Mouse (Mus musculus) cortical plate, adult 2 months (tissue): ENCODE measurements around the gene Yjefn3. TPM values are rescaled to one million over a fixed set of nuclear protein-coding genes. Genes with fewer than 3 reads are reported as not detected.
A peak's percentile ranks its signal among the peaks of the same experiment; 100 is the strongest.

Experiments
- H3K27ac ChIP-seq: fragments of 200-500 bp; 2 replicates; pipeline ENCODE4 v1.5.1; 2012; ENCODE audit warnings: low read length, control low read depth, inconsistent platforms; ENCODE audit not compliant: insufficient read depth
- H3K4me1 ChIP-seq: fragments of 200-500 bp; 2 replicates; pipeline ENCODE4 v1.6.1; 2011; ENCODE audit warnings: low read length; ENCODE audit not compliant: control insufficient read depth, insufficient read depth
- H3K4me3 ChIP-seq: fragments of 200-500 bp; 2 replicates; pipeline ENCODE4 v1.5.1; 2011; ENCODE audit warnings: mild to moderate bottlenecking, low read length, control low read depth; ENCODE audit not compliant: insufficient read depth
- CTCF ChIP-seq: fragments of 200-500 bp; IDR thresholded peaks from 2 replicates; pipeline ENCODE4 v1.5.1; 2011; ENCODE audit warnings: mild to moderate bottlenecking, control low read depth, low read length; ENCODE audit not compliant: insufficient read depth; ENCODE audit errors: extremely low read depth
- POLR2A ChIP-seq: fragments of 200-500 bp; IDR thresholded peaks from 2 replicates; pipeline ENCODE4 v1.6.1; 2011; ENCODE audit warnings: mild to moderate bottlenecking, low read length, control low read depth; ENCODE audit not compliant: insufficient read depth; ENCODE audit errors: extremely low read depth
- polyA plus RNA-seq: library from polyadenylated mRNA; depleted of rRNA; stranded (reverse); fragments of >200 nt; gene quantifications from 2 replicates; pipeline ENCODE4 v1.2.3, GENCODE M21; 2012

Yjefn3 gene
- polyA plus RNA-seq, 1 experiment, result 34.2 TPM

DNA sequence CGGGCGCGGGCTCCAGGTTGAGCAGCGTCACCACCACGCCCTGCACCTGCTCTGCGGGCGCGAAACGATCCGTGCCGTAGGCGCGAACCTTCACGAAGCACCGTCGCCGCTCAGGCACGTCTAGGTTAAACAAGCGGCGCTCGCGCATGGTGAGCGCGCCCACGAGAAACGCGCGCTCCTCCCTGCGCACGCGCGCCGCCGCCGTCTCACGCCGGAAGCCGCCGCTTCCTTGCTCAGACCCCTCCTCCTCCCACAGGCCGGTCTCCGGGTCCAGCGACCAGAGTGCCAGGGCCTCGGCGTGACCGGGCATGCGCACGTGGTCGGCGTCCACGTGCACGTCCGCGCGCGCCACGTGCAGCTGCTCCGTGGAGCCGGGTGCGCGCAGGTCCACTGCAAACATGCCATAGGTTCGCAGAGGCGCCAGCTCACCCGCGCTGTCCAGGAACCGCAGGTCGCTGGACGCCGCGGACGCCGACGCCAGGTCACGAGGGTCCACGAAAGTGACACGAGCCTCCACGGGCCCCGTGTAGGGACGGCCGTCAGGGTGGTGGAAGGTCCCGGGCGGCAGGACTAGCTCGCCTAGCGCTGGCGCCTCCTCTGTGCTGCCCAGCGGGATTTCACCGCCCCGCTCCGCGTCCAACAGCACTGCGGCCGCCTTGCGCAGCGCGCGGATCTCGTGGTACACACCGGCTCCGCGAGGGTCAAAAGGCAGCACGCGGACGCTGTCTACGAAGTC lies 20.3 kb downstream of the Yjefn3 start:
- no peak for TF ChIP-seq POLR2A
- TF ChIP-seq CTCF, result no peak
- no peaks in the 10 kb centered on the region for H3K4me1 ChIP-seq
- H3K27ac ChIP-seq, result no peak overlapping the region
- H3K4me3 ChIP-seq, result peak overlapping the region; percentile 15

DNA sequence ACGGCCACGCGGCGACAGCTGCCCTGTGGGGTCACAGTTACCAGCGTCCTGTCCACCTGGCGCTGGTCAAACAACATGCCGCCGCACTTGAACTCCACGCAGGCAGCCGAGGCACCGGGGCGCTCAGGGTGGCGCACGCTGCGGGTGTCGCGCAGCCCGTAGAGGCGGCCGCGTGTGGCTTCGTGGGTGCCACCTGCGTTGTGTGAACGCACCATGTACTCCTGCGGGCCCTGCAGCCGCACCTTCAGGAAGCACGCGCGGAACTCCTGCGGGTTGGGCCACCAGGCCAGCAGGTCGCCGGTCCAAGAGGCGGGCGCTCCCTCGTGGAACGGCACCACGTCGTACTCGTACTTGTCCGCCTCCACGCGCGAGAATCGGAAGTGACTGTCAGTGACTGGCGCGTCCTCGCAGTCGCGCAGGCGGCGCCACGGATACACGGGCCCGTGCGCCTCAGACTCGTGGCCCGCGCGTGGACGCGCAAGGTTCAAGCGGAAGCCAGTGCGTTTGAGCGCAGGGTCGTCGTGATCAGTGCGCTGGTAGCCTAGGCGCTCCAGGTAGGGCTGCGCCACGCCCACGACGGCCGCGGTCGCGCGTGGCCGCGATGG lies 21.1 kb downstream of the Yjefn3 start:
- Histone ChIP-seq H3K4me3 (peak overlapping the region; percentile 15; the same call in 1 of the 2 replicates), H3K27ac (no peak overlapping the region), H3K4me1 (no peaks in the 10 kb centered on the region)
- TF ChIP-seq POLR2A (no peak), CTCF (no peak)

DNA sequence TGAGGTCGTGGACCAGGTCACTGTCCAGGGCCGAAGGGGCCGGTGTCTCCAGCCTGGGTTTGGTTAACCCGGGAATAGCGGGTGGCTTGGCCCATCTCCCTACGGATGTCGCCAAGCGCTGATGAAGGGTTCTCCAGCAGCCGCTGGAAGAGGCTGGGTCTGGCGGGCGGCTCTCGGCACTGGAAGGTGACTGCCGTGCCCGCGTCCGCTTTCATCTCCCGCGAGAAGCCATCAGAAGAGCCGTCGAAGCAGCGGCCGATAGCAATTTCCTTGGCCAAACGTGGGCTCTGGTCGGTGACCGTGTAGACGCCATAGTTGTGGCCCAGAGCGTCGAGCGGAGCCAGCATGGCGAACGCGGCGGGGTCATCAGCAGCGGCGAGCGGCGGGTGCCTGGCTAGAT lies 21.7 kb downstream of the Yjefn3 start:
- Histone ChIP-seq H3K4me1 (no peaks in the 10 kb centered on the region), H3K27ac (no peak overlapping the region), H3K4me3 (no peak overlapping the region)
- TF ChIP-seq CTCF (no peak), POLR2A (no peak)

DNA sequence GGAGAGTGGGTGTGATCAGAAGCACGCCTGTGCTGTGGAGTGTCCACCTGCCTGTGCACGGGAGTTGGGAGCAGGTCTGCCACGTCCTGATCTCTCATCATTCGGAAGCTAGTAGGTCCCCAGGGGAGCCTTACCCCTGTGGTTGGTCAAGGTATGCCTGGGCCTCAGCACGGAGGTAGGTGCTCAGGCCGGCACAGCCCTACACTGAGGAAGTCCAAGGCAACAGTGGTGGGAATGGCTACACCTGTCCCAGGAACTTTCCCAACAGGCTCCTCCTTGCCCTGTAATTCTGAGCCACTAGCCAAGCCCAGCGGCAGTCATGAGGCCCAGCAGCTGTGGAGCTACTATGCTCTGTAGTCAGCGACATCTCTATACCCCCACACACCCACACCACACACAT lies 22.8 kb downstream of the Yjefn3 start:
- no peaks in the 10 kb centered on the region for H3K4me1 ChIP-seq
- TF ChIP-seq CTCF (no peak), POLR2A (no peak)
- no peak overlapping the region for H3K4me3 ChIP-seq
- no peak overlapping the region for H3K27ac ChIP-seq

DNA sequence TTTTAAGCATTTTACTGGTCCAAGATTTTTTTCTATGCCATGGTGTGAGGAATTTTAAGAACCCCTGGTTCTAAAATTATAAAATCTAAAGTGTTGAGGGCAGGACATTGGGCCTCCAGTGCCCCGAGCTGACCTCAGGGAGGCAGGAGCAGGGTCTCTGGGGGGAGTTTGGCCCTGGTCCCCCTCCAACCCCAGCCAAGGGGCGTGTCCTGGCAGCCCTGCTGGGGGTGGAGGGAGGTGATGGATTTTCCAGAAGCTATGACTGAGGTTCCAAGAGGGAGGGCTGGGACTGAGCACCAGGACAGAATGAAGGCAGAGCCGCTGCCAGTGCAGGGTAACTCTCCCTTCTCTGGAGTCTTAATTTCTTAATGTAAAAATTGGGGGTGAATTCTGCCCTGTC lies 24.5 kb downstream of the Yjefn3 start:
- H3K27ac ChIP-seq, result no peak overlapping the region
- H3K4me3 ChIP-seq, result no peak overlapping the region
- TF ChIP-seq CTCF, result no peak
- no peak for TF ChIP-seq POLR2A
- no peaks in the 10 kb centered on the region for H3K4me1 ChIP-seq

DNA sequence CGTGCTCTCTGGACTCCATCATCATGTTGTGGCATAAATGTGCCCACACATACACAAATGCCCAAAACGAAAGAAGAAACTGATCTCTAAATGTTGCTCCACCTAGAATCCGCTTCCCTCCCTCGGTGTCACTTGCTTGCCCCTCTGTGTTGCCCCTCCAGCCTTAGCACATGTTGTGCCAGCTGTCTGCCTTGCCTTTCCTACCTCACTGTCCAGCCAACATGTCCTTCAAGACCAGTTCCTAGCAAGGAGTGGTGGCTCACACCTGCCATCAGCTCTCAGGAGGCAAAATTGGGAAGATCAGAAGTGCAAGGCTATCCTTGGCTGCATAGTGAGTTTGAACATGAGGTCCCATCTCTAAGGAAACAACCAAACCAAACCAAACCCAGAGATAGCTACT lies 25.1 kb downstream of the Yjefn3 start:
- Histone ChIP-seq H3K27ac (no peak overlapping the region), H3K4me3 (no peak overlapping the region), H3K4me1 (no peaks in the 10 kb centered on the region)
- TF ChIP-seq POLR2A (no peak), CTCF (no peak)

DNA sequence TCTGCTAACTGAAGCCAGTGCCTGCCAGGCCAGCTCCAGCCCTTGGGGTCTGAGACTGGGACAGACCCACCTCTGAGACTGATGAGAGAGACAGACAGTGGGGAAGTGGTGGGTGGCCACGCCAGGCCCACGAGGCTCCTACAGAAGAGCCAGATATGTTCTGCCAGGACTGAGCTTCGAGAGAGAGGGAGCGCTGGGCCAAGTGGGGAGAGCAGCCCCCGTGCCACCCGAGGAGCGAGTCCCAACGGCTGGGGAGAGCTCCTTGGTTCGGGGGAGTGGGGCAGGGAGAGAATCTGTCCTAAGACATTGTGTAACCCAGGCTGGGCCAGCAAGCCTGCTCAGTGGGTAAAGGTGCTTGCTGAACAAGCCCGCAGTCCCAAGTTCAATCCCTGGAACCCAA lies 25.5 kb downstream of the Yjefn3 start:
- H3K27ac ChIP-seq, result no peak overlapping the region
- no peaks in the 10 kb centered on the region for H3K4me1 ChIP-seq
- TF ChIP-seq CTCF (no peak), POLR2A (no peak)
- H3K4me3 ChIP-seq, result no peak overlapping the region

DNA sequence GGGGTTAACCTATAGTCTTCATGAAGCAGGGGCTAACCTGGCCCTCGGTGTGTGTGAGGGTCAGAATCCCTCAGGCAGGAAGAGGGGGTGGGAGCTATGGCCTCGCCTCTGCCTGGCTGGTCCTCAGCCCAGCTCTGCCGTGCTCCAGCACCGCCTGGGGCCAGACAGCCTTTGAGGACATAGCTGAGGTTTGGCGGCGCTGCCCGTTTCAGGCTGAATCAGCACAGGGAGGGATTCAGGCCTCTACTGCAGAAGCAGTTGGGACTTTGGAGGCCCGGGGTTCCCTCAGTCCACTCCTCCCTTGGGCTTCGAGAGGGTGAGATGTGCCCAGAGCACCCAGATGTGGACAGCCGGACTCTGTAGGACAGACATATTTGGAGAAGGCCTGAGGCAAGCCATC lies 26.4 kb downstream of the Yjefn3 start:
- Histone ChIP-seq H3K4me3 (no peak overlapping the region), H3K4me1 (no peaks in the 10 kb centered on the region), H3K27ac (no peak overlapping the region)
- TF ChIP-seq POLR2A (no peak), CTCF (no peak)

DNA sequence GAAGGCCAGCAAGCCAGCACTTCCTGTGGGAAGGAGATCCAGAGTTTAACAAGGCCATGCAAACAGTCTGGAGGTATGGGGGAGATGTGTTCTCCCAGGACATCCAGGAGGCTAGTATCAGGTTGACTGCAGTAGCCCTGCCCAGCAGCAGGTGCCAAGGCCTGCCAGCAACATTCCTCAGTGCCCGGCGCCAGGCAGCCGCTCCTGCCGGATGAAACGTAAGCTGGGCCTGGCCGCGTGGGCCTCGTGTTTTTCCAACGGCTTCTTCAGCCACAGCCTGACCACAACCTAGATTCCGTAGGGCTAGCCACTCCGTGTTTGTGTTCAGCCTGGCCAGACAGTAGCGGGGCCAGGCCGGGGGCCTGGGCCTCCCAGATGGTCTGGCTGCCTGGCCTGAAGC lies 27.9 kb downstream of the Yjefn3 start:
- no peak overlapping the region for H3K27ac ChIP-seq

DNA sequence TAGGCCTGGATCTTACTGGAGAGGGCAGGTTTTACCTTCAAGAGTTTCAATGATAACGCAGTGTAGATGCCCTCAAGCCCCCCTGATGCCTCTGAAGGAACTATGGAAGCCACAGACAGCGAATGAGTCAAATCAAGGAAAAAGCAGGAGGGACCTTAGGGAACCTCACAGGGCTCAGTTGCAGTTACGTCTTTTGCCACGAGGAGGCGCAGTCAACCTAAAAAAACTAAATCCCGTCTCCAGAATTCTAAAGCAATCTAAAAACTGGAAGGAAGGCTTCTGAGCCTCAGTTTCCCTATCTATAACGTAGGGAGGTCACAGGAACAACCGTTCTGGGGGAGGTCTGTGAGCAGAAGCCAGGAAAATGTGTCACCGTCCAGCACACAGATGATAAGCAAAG lies 28.4 kb downstream of the Yjefn3 start:
- no peak for TF ChIP-seq POLR2A
- peak; percentile 86 for TF ChIP-seq CTCF
- Histone ChIP-seq H3K27ac (no peak overlapping the region), H3K4me3 (no peak overlapping the region), H3K4me1 (peaks cover 3% of the 10 kb centered on the region; the same call in 1 of the 2 replicates)

More for the DNA sequence above, 27.9 kb downstream of the Yjefn3 start:
- H3K4me1 ChIP-seq, result peaks cover 3% of the 10 kb centered on the region; the same call in 1 of the 2 replicates
- TF ChIP-seq CTCF (no peak), POLR2A (no peak)
- no peak overlapping the region for H3K4me3 ChIP-seq

DNA sequence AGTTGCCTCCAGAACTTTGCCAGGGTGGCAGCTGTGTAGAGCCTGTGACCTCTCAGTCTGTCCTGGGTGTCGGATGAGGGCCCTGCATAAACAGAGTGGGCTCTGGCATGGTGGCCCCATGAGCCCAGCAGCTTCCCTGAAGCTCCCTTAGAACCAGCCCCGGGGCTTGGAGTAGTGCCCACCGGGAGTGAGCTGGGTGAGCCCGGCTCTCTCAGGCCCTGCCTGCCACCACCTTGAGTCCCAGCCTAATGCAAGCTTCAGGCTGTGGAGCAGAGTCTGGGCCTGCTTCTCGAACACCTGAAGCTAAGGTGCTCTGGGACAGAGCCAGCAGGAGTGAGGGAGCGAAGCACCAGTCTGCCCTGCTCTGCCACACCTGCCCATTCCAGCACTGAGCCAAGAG lies 31.6 kb downstream of the Yjefn3 start:
- H3K27ac ChIP-seq, result no peak overlapping the region
- TF ChIP-seq POLR2A (no peak), CTCF (no peak)
- no peak overlapping the region for H3K4me3 ChIP-seq
- peaks cover 3% of the 10 kb centered on the region; the same call in 1 of the 2 replicates for H3K4me1 ChIP-seq
